ENCODE assay signal across 26 mouse cellular contexts in the genomic region with DNA sequence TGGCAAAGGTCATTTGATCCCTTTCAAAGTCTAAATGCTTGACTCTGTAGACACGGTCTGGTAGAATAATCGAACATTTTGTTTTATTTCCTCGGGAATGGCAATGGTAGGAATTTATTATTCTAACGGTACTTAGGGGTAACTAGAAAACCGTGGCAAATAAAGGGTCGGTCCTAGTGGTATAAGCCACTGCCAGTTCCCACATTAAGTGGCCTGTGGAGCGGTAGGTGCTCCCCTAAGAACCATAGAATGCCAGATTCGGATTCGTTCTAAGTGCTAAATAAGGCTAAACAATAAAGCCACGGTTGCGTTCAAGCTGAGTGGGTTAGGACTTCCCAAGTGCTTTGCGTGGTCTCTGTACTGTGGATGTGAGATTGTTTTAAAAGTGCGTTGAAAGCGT. TPM values are rescaled to one million over a fixed set of nuclear protein-coding genes. Genes with fewer than 3 reads are reported as not detected.
DNase-seq lines count a peak whose midpoint lies in the region; ATAC-seq and TF ChIP-seq lines count a peak whose summit lies in the region.
"Had no signal": no experiment of that assay in that cellular context is flagged by ENCODE, and none has a peak within 500 bp of the region (broad histone marks: within the 10 kb centered on the region; RNA-seq: fewer than 3 reads in every experiment).

No protein-coding gene starts in this region.

- no peak overlapping the region for H3K27ac ChIP-seq in forebrain, postnatal 0 days (ENCODE audit: low read depth, low read length)
- no peak overlapping the region for H3K27ac ChIP-seq in forebrain, embryonic 11.5 days (ENCODE audit: low read depth, low read length)
- no peak overlapping the region for H3K27ac ChIP-seq in lung, embryonic 14.5 days (ENCODE audit: low read depth)
- no peak overlapping the region for H3K27ac ChIP-seq in lung, postnatal 0 days (ENCODE audit: low read length)
- H3K27ac ChIP-seq: embryonic facial prominence, embryonic 12.5 days; forebrain, embryonic 12.5 days; limb, embryonic 13.5 days; liver, embryonic 12.5 days; midbrain, embryonic 15.5 days had no signal

- H3K4me1 ChIP-seq in forebrain, postnatal 0 days (ENCODE audit: insufficient read depth) = no peaks in the 10 kb centered on the region
- H3K4me1 ChIP-seq in forebrain, embryonic 11.5 days (replicated peaks; ENCODE audit: control insufficient read depth, insufficient read depth, low read length) = peaks cover 2% of the 10 kb centered on the region
- no peaks in the 10 kb centered on the region for H3K4me1 ChIP-seq in lung, embryonic 14.5 days (ENCODE audit: insufficient read depth)
- H3K4me1 ChIP-seq in lung, postnatal 0 days (ENCODE audit: insufficient read depth, low read depth, low read length) = no peaks in the 10 kb centered on the region
- H3K4me1 ChIP-seq: liver, embryonic 12.5 days; midbrain, embryonic 15.5 days had no signal

- peaks cover 66% of the 10 kb centered on the region for H3K27me3 ChIP-seq in forebrain, postnatal 0 days (ENCODE audit: insufficient read depth, low read length)
- H3K27me3 ChIP-seq in forebrain, embryonic 11.5 days (ENCODE audit: control insufficient read depth, insufficient read depth, low read length) = peaks cover 66% of the 10 kb centered on the region
- peaks cover 69% of the 10 kb centered on the region for H3K27me3 ChIP-seq in lung, embryonic 14.5 days (ENCODE audit: insufficient read depth, low read length)
- H3K27me3 ChIP-seq in lung, postnatal 0 days (replicated peaks; ENCODE audit: insufficient read depth, low read length) = peaks cover 61% of the 10 kb centered on the region

- WGBS in forebrain, postnatal 0 days = 3% methylated on average over 14 of the region's 14 CpGs
- 2% methylated on average over 14 of the region's 14 CpGs for WGBS in forebrain, embryonic 11.5 days
- 5% methylated on average over 14 of the region's 14 CpGs for WGBS in lung, embryonic 14.5 days
- 3% methylated on average over 14 of the region's 14 CpGs for WGBS in lung, postnatal 0 days

- H3K9me3 ChIP-seq in forebrain, postnatal 0 days (ENCODE audit: low read length) = no peaks in the 10 kb centered on the region
- H3K9me3 ChIP-seq in forebrain, embryonic 11.5 days (ENCODE audit: control insufficient read depth, low read length) = no peaks in the 10 kb centered on the region
- H3K9me3 ChIP-seq in lung, embryonic 14.5 days (ENCODE audit: low read depth, low read length) = no peaks in the 10 kb centered on the region
- no peaks in the 10 kb centered on the region for H3K9me3 ChIP-seq in lung, postnatal 0 days (ENCODE audit: low read length)
- H3K9me3 ChIP-seq: embryonic facial prominence, embryonic 12.5 days; forebrain, embryonic 12.5 days; limb, embryonic 13.5 days; liver, embryonic 12.5 days; midbrain, embryonic 15.5 days had no signal

- TF ChIP-seq EP300 in lung, postnatal 0 days (IDR thresholded peaks at IDR 0.05) = no peak

- peak; percentile 74 for DNase-seq in forebrain, postnatal 0 days
- DNase-seq in forebrain, embryonic 11.5 days (ENCODE audit: low spot score) = no peak
- DNase-seq in lung, embryonic 14.5 days = peak; percentile 29
- no peak for DNase-seq in lung, postnatal 0 days (ENCODE audit: low spot score)
- DNase-seq in embryo, embryonic 9.5 days (ENCODE audit: extremely low spot score) = peak; percentile 39
- DNase-seq in naive thymus-derived CD4-positive, alpha-beta T cell, adult 2 months (ENCODE audit: low read depth) = peak; percentile 44
- no peak for DNase-seq in cerebellum, postnatal 4 days (ENCODE audit: low spot score in 2 of 2)
- no peak for DNase-seq in testis, postnatal 10 days (ENCODE audit: low spot score)
- DNase-seq: adrenal gland, postnatal 36 days; cerebellum, adult 11-12 months; cerebellum, postnatal 10 days; kidney, adult 8-10 months; kidney, postnatal 14 days; lung, adult 18-20 months; retina, postnatal 1 day; right cerebral cortex, postnatal 25 days; thymus, postnatal 25 days had no signal

- no peak for ATAC-seq in forebrain, postnatal 0 days
- ATAC-seq in forebrain, embryonic 11.5 days (replicated peaks; ENCODE audit: low FRiP score) = no peak
- no peak for ATAC-seq in lung, embryonic 14.5 days (ENCODE audit: insufficient read depth)
- no peak for ATAC-seq in lung, postnatal 0 days
- ATAC-seq: CD4-positive, CD25-positive, alpha-beta regulatory T cell, adult 4 months; liver, embryonic 12.5 days; midbrain, embryonic 15.5 days had no signal

- H3K36me3 ChIP-seq in forebrain, postnatal 0 days (ENCODE audit: insufficient read depth) = no peaks in the 10 kb centered on the region
- no peaks in the 10 kb centered on the region for H3K36me3 ChIP-seq in forebrain, embryonic 11.5 days (ENCODE audit: control insufficient read depth, insufficient read depth, low read length)
- H3K36me3 ChIP-seq in lung, embryonic 14.5 days (ENCODE audit: insufficient read depth) = no peaks in the 10 kb centered on the region
- no peaks in the 10 kb centered on the region for H3K36me3 ChIP-seq in lung, postnatal 0 days (ENCODE audit: insufficient read depth, low read length)
- H3K36me3 ChIP-seq: embryonic facial prominence, embryonic 12.5 days; forebrain, embryonic 12.5 days; limb, embryonic 13.5 days; liver, embryonic 12.5 days; midbrain, embryonic 15.5 days had no signal

- no peak overlapping the region for H3K4me2 ChIP-seq in forebrain, postnatal 0 days (ENCODE audit: low read depth)
- H3K4me2 ChIP-seq in forebrain, embryonic 11.5 days (ENCODE audit: low read depth, low read length, severe bottlenecking) = no peak overlapping the region
- no peak overlapping the region for H3K4me2 ChIP-seq in lung, embryonic 14.5 days
- no peak overlapping the region for H3K4me2 ChIP-seq in lung, postnatal 0 days (replicated peaks; ENCODE audit: low read depth, low read length)
- H3K4me2 ChIP-seq: embryonic facial prominence, embryonic 12.5 days; forebrain, embryonic 12.5 days; limb, embryonic 13.5 days; liver, embryonic 12.5 days; midbrain, embryonic 15.5 days had no signal

- H3K4me3 ChIP-seq in forebrain, postnatal 0 days (ENCODE audit: low read depth, low read length) = no peak overlapping the region
- H3K4me3 ChIP-seq in forebrain, embryonic 11.5 days (ENCODE audit: low read depth, low read length) = no peak overlapping the region
- no peak overlapping the region for H3K4me3 ChIP-seq in lung, embryonic 14.5 days (ENCODE audit: low read depth, low read length)
- no peak overlapping the region for H3K4me3 ChIP-seq in lung, postnatal 0 days (ENCODE audit: low read depth, low read length)
- H3K4me3 ChIP-seq: embryonic facial prominence, embryonic 12.5 days; forebrain, embryonic 12.5 days; limb, embryonic 13.5 days; liver, embryonic 12.5 days; midbrain, embryonic 15.5 days had no signal

- no peak overlapping the region for H3K9ac ChIP-seq in forebrain, postnatal 0 days
- H3K9ac ChIP-seq in forebrain, embryonic 11.5 days (ENCODE audit: low read length) = no peak overlapping the region
- no peak overlapping the region for H3K9ac ChIP-seq in lung, embryonic 14.5 days
- no peak overlapping the region for H3K9ac ChIP-seq in lung, postnatal 0 days (replicated peaks; ENCODE audit: low read depth)
- H3K9ac ChIP-seq: embryonic facial prominence, embryonic 12.5 days; forebrain, embryonic 12.5 days; limb, embryonic 13.5 days; liver, embryonic 12.5 days; midbrain, embryonic 15.5 days had no signal

- TF ChIP-seq CTCF in forebrain, postnatal 0 days (IDR thresholded peaks at IDR 0.05; ENCODE audit: low read depth) = no peak
- no peak for TF ChIP-seq CTCF in lung, embryonic 14.5 days (IDR thresholded peaks at IDR 0.05; ENCODE audit: low read depth)
- no peak for TF ChIP-seq CTCF in lung, postnatal 0 days (IDR thresholded peaks at IDR 0.05)

RNA-seq across cellular contexts. Expression of a gene that starts 11.7 kb away (rescaled TPM):
- 0.08 and 0.29 TPM in 2 replicates for total RNA-seq in forebrain, postnatal 0 days (2014; rRNA removed)
- polyA plus RNA-seq in forebrain, postnatal 0 days (2015; fragmentation: Nextera tagmentation; extraction: Ambion mirVana) = 0.04 and 0.27 TPM in 2 replicates
- polyA plus RNA-seq in forebrain, embryonic 11.5 days (2014; fragmentation: Nextera tagmentation; extraction: Ambion mirVana) = 1.2 and 1.3 TPM in 2 replicates
- 0.04 TPM in 1 of 2 replicates, not detected in the other for polyA plus RNA-seq in lung, embryonic 14.5 days (2014; fragmentation: Nextera tagmentation; extraction: Ambion mirVana)
- not detected in 2 replicates for polyA plus RNA-seq in lung, postnatal 0 days (2015; fragmentation: Nextera tagmentation; extraction: Ambion mirVana)
- total RNA-seq: adrenal gland, postnatal 36 days; hematopoietic stem cell, adult 5-6 weeks; megakaryocyte, adult 5-6 weeks had no signal
- polyA plus RNA-seq: CD4-positive, CD25-positive, alpha-beta regulatory T cell, adult 4 months; liver, embryonic 12.5 days; spleen, adult 2 months had no signal

Comparison
In these comparisons a context has a peak if more than half of its experiments do, and no peak if none do; other contexts are left out.
1. DNase-seq: peak in forebrain, postnatal 0 days (single experiment), lung, embryonic 14.5 days (single experiment), embryo, embryonic 9.5 days (single experiment) and naive thymus-derived CD4-positive, alpha-beta T cell, adult 2 months (single experiment); none in forebrain, embryonic 11.5 days (single experiment), lung, postnatal 0 days (single experiment), cerebellum, postnatal 4 days (0 of 2) and testis, postnatal 10 days (single experiment).